ENCODE assay signal across 26 mouse cellular contexts in genomic region chr8:105466246-105466645, GRCm38 (mm10). TPM values are rescaled to one million over a fixed set of nuclear protein-coding genes. Genes with fewer than 3 reads are reported as not detected.
DNase-seq lines count a peak whose midpoint lies in the region; ATAC-seq and TF ChIP-seq lines count a peak whose summit lies in the region.
"Had no signal": no experiment of that assay in that cellular context is flagged by ENCODE, and none has a peak within 500 bp of the region (broad histone marks: within the 10 kb centered on the region; RNA-seq: fewer than 3 reads in every experiment).

No protein-coding gene starts in this region.

- no peak for ATAC-seq in forebrain, embryonic 14.5 days
- ATAC-seq in hindbrain, embryonic 14.5 days (ENCODE audit: low FRiP score): no peak
- no peak for ATAC-seq in midbrain, embryonic 16.5 days
- ATAC-seq: intestine, embryonic 16.5 days had no signal

- H3K4me1 ChIP-seq in forebrain, embryonic 14.5 days (ENCODE audit: control insufficient read depth, insufficient read depth, low read length): peaks cover 19% of the 10 kb centered on the region
- H3K4me1 ChIP-seq in forebrain, embryonic 10.5 days: peaks cover 52% of the 10 kb centered on the region
- peaks cover 52% of the 10 kb centered on the region for H3K4me1 ChIP-seq in hindbrain, embryonic 14.5 days (replicated peaks; ENCODE audit: control insufficient read depth, insufficient read depth, low read length)
- peaks cover 21% of the 10 kb centered on the region for H3K4me1 ChIP-seq in midbrain, embryonic 16.5 days (ENCODE audit: control insufficient read depth, insufficient read depth, low read length)

- DNase-seq in forebrain, embryonic 14.5 days (ENCODE audit: low spot score): no peak
- no peak for DNase-seq in forebrain, embryonic 10.5 days (ENCODE audit: extremely low spot score, low spot score)
- no peak for DNase-seq in left cerebral cortex, adult 2 months (ENCODE audit: extremely low spot score in 1 of 2, low spot score in 2 of 2)
- DNase-seq in left cerebral cortex, postnatal 25 days (ENCODE audit: low spot score in 2 of 2): no peak
- no peak for DNase-seq in hindbrain, embryonic 14.5 days (ENCODE audit: low spot score)
- no peak for DNase-seq in embryo, embryonic 10.5 days (ENCODE audit: low spot score)
- DNase-seq: adrenal gland, postnatal 25 days; B cell, adult 2 months; gastrocnemius, postnatal 10 days; retina, postnatal 1 day; thymus, adult 2 months had no signal

- H3K36me3 ChIP-seq in forebrain, embryonic 14.5 days (ENCODE audit: control insufficient read depth, insufficient read depth, low read length): no peaks in the 10 kb centered on the region
- peaks cover 9% of the 10 kb centered on the region; the same call in 1 of the 2 replicates for H3K36me3 ChIP-seq in forebrain, embryonic 10.5 days (replicated peaks)
- H3K36me3 ChIP-seq in hindbrain, embryonic 14.5 days (replicated peaks; ENCODE audit: control insufficient read depth, insufficient read depth): peaks cover 12% of the 10 kb centered on the region
- H3K36me3 ChIP-seq in midbrain, embryonic 16.5 days (ENCODE audit: control insufficient read depth, insufficient read depth, low read length): peaks cover 9% of the 10 kb centered on the region; the same call in 1 of the 2 replicates
- H3K36me3 ChIP-seq: embryonic facial prominence, embryonic 12.5 days; heart, embryonic 15.5 days had no signal

- H3K9ac ChIP-seq in forebrain, embryonic 14.5 days (ENCODE audit: low read length): no peak overlapping the region
- H3K9ac ChIP-seq in hindbrain, embryonic 14.5 days: no peak overlapping the region
- no peak overlapping the region for H3K9ac ChIP-seq in midbrain, embryonic 16.5 days (ENCODE audit: low read depth, low read length)
- H3K9ac ChIP-seq: embryonic facial prominence, embryonic 12.5 days; heart, embryonic 15.5 days; limb, embryonic 15.5 days had no signal

- no peak overlapping the region for H3K4me3 ChIP-seq in forebrain, embryonic 14.5 days (ENCODE audit: low read depth, low read length)
- H3K4me3 ChIP-seq in forebrain, embryonic 10.5 days: no peak overlapping the region
- no peak overlapping the region for H3K4me3 ChIP-seq in left cerebral cortex, adult 2 months
- H3K4me3 ChIP-seq in hindbrain, embryonic 14.5 days (replicated peaks; ENCODE audit: low read length): no peak overlapping the region
- H3K4me3 ChIP-seq in midbrain, embryonic 16.5 days (ENCODE audit: low read depth, low read length): no peak overlapping the region
- H3K4me3 ChIP-seq: embryonic facial prominence, embryonic 12.5 days; heart, embryonic 15.5 days; limb, embryonic 15.5 days; megakaryocyte, embryonic 14.5 days had no signal

- WGBS in forebrain, embryonic 14.5 days: 77% methylated on average over 6 of the region's 6 CpGs
- 86% methylated on average over 6 of the region's 6 CpGs for whole genome bisulfite sequencing in forebrain, embryonic 10.5 days
- 76% methylated on average over 6 of the region's 6 CpGs for WGBS in hindbrain, embryonic 14.5 days
- 82% methylated on average over 6 of the region's 6 CpGs for WGBS in midbrain, embryonic 16.5 days

- H3K9me3 ChIP-seq in forebrain, embryonic 14.5 days (replicated peaks; ENCODE audit: control insufficient read depth, low read length): no peaks in the 10 kb centered on the region
- H3K9me3 ChIP-seq in forebrain, embryonic 10.5 days: no peaks in the 10 kb centered on the region
- no peaks in the 10 kb centered on the region for H3K9me3 ChIP-seq in hindbrain, embryonic 14.5 days (ENCODE audit: control insufficient read depth, low read length)
- no peaks in the 10 kb centered on the region for H3K9me3 ChIP-seq in midbrain, embryonic 16.5 days (replicated peaks; ENCODE audit: control insufficient read depth, low read length, poor library complexity, severe bottlenecking)
- H3K9me3 ChIP-seq: embryonic facial prominence, embryonic 12.5 days; heart, embryonic 15.5 days; limb, embryonic 15.5 days; megakaryocyte, embryonic 14.5 days had no signal

- no peak for TF ChIP-seq CTCF in left cerebral cortex, adult 2 months (IDR thresholded peaks at IDR 0.05)

- H3K4me2 ChIP-seq in forebrain, embryonic 14.5 days (ENCODE audit: low read length): no peak overlapping the region
- H3K4me2 ChIP-seq in hindbrain, embryonic 14.5 days (replicated peaks): no peak overlapping the region
- no peak overlapping the region for H3K4me2 ChIP-seq in midbrain, embryonic 16.5 days (ENCODE audit: low read length)
- H3K4me2 ChIP-seq: embryonic facial prominence, embryonic 12.5 days; heart, embryonic 15.5 days; limb, embryonic 15.5 days had no signal

- no peaks in the 10 kb centered on the region for H3K27me3 ChIP-seq in forebrain, embryonic 14.5 days (replicated peaks; ENCODE audit: control insufficient read depth, insufficient read depth, low read length)
- peaks cover 18% of the 10 kb centered on the region for H3K27me3 ChIP-seq in forebrain, embryonic 10.5 days (ENCODE audit: poor library complexity, severe bottlenecking)
- no peaks in the 10 kb centered on the region for H3K27me3 ChIP-seq in hindbrain, embryonic 14.5 days (ENCODE audit: control insufficient read depth, insufficient read depth, low read length)
- H3K27me3 ChIP-seq in midbrain, embryonic 16.5 days (ENCODE audit: control insufficient read depth, insufficient read depth, low read depth, low read length): no peaks in the 10 kb centered on the region
- H3K27me3 ChIP-seq: heart, embryonic 15.5 days; limb, embryonic 15.5 days had no signal

- H3K27ac ChIP-seq in forebrain, embryonic 14.5 days (ENCODE audit: low read depth, low read length): peak overlapping the region; percentile 15; the same call in 1 of the 2 replicates
- no peak overlapping the region for H3K27ac ChIP-seq in forebrain, embryonic 10.5 days
- H3K27ac ChIP-seq in left cerebral cortex, adult 2 months: peak overlapping the region; percentile 44; the same call in 1 of the 2 replicates
- peak overlapping the region; percentile 79 for H3K27ac ChIP-seq in hindbrain, embryonic 14.5 days
- peak overlapping the region; percentile 23 for H3K27ac ChIP-seq in midbrain, embryonic 16.5 days (ENCODE audit: low read length)
- H3K27ac ChIP-seq: embryonic facial prominence, embryonic 12.5 days; heart, embryonic 15.5 days; limb, embryonic 15.5 days had no signal

- intact Hi-C loops in left cerebral cortex, adult 2 months (cut with DNase I): no loop called here
- intact Hi-C loops in left cerebral cortex, postnatal 25 days (cut with DNase I): no loop called here

RNA-seq across cellular contexts. Expression of gene Tppp3, which starts 5.1 kb away (rescaled TPM):
- 49.2 and 57.0 TPM in 2 replicates for polyA plus RNA-seq in forebrain, embryonic 14.5 days (2014; fragmentation: Nextera tagmentation; extraction: Ambion mirVana)
- polyA plus RNA-seq in forebrain, embryonic 10.5 days (2016; fragmentation: Nextera tagmentation; extraction: Ambion mirVana): 23.3 and 23.9 TPM in 2 replicates
- 10 to 100 TPM; 36.1 to 42.5 TPM for total RNA-seq in left cerebral cortex, adult 2 months (2021)
- total RNA-seq in left cerebral cortex, postnatal 25 days (2021): 10 to 100 TPM; 30.1 to 37.5 TPM
- 204 and 207 TPM in 2 replicates for polyA plus RNA-seq in hindbrain, embryonic 14.5 days (2014; fragmentation: Nextera tagmentation; extraction: Ambion mirVana)
- 153 and 159 TPM in 2 replicates for polyA plus RNA-seq in midbrain, embryonic 16.5 days (2015; fragmentation: Nextera tagmentation; extraction: Ambion mirVana)

RNA-seq across cellular contexts. Expression of gene Zdhhc1, which starts 30.5 kb away (rescaled TPM):
- polyA plus RNA-seq in forebrain, embryonic 14.5 days (2014; fragmentation: Nextera tagmentation; extraction: Ambion mirVana): 15.5 and 22.0 TPM in 2 replicates
- 12.9 and 18.5 TPM in 2 replicates for polyA plus RNA-seq in forebrain, embryonic 10.5 days (2016; fragmentation: Nextera tagmentation; extraction: Ambion mirVana)
- 10 to 100 TPM; 43.0 to 48.7 TPM for total RNA-seq in left cerebral cortex, adult 2 months (2021)
- total RNA-seq in left cerebral cortex, postnatal 25 days (2021): 10 to 100 TPM; 34.9 to 35.6 TPM
- polyA plus RNA-seq in hindbrain, embryonic 14.5 days (2014; fragmentation: Nextera tagmentation; extraction: Ambion mirVana): 32.7 and 33.1 TPM in 2 replicates
- 33.6 and 38.4 TPM in 2 replicates for polyA plus RNA-seq in midbrain, embryonic 16.5 days (2015; fragmentation: Nextera tagmentation; extraction: Ambion mirVana)

RNA-seq across cellular contexts. Expression of gene Hsd11b2, which starts 52.3 kb away (rescaled TPM):
- polyA plus RNA-seq in forebrain, embryonic 14.5 days (2014; fragmentation: Nextera tagmentation; extraction: Ambion mirVana): 1.1 and 1.8 TPM in 2 replicates
- polyA plus RNA-seq in forebrain, embryonic 10.5 days (2016; fragmentation: Nextera tagmentation; extraction: Ambion mirVana): 12.3 and 15.6 TPM in 2 replicates
- total RNA-seq in left cerebral cortex, adult 2 months (2021): not detected
- total RNA-seq in left cerebral cortex, postnatal 25 days (2021): not detected
- polyA plus RNA-seq in hindbrain, embryonic 14.5 days (2014; fragmentation: Nextera tagmentation; extraction: Ambion mirVana): 6.1 and 7.0 TPM in 2 replicates
- 2.7 and 3.6 TPM in 2 replicates for polyA plus RNA-seq in midbrain, embryonic 16.5 days (2015; fragmentation: Nextera tagmentation; extraction: Ambion mirVana)
- total RNA-seq: left cerebral cortex, postnatal 14 days had no signal

RNA-seq across cellular contexts. Expression of gene Lrrc36, which starts 52.9 kb away (rescaled TPM):
- polyA plus RNA-seq in forebrain, embryonic 14.5 days (2014; fragmentation: Nextera tagmentation; extraction: Ambion mirVana): 0.22 and 0.43 TPM in 2 replicates
- polyA plus RNA-seq in forebrain, embryonic 10.5 days (2016; fragmentation: Nextera tagmentation; extraction: Ambion mirVana): 0.36 and 0.93 TPM in 2 replicates
- under 1 TPM in 1 of 2 experiments, not detected in 1; 0.27 TPM for total RNA-seq in left cerebral cortex, adult 2 months (2021)
- under 1 TPM; 0.28 to 0.41 TPM for total RNA-seq in left cerebral cortex, postnatal 25 days (2021)
- 0.44 and 0.78 TPM in 2 replicates for polyA plus RNA-seq in hindbrain, embryonic 14.5 days (2014; fragmentation: Nextera tagmentation; extraction: Ambion mirVana)
- 0.85 and 0.89 TPM in 2 replicates for polyA plus RNA-seq in midbrain, embryonic 16.5 days (2015; fragmentation: Nextera tagmentation; extraction: Ambion mirVana)

RNA-seq across cellular contexts. Expression of gene Kctd19, which starts 52.9 kb away (rescaled TPM):
- 0.09 TPM in 1 of 2 replicates, not detected in the other for polyA plus RNA-seq in forebrain, embryonic 14.5 days (2014; fragmentation: Nextera tagmentation; extraction: Ambion mirVana)
- not detected in 2 replicates for polyA plus RNA-seq in forebrain, embryonic 10.5 days (2016; fragmentation: Nextera tagmentation; extraction: Ambion mirVana)
- not detected for total RNA-seq in left cerebral cortex, adult 2 months (2021)
- total RNA-seq in left cerebral cortex, postnatal 25 days (2021): not detected
- 0.10 TPM in 1 of 2 replicates, not detected in the other for polyA plus RNA-seq in hindbrain, embryonic 14.5 days (2014; fragmentation: Nextera tagmentation; extraction: Ambion mirVana)
- not detected in 2 replicates for polyA plus RNA-seq in midbrain, embryonic 16.5 days (2015; fragmentation: Nextera tagmentation; extraction: Ambion mirVana)
- total RNA-seq: adrenal gland, postnatal 25 days; heart, adult 18-20 months; heart, postnatal 4 days; layer of hippocampus, postnatal 14 days; left cerebral cortex, postnatal 14 days had no signal
- polyA plus RNA-seq: embryonic facial prominence, embryonic 12.5 days; frontal cortex, adult 2 months; intestine, embryonic 16.5 days; kidney, embryonic 16.5 days; large intestine, adult 2 months; limb, embryonic 15.5 days; liver, embryonic 16.5 days; stomach, embryonic 16.5 days had no signal
